Mouse (Mus musculus): Measurements from ENCODE around the gene Uxs1. TPM values are rescaled to one million over a fixed set of nuclear protein-coding genes. Genes with fewer than 3 reads are reported as not detected.

Gene Uxs1
- polyA plus RNA-seq, 1 experiment from 2014 or later: 20.4 TPM

- H3K4me2 ChIP-seq (ENCODE audit: low read length): no peak overlapping the region
- 100% methylated on average over 2 of the region's 2 CpGs for WGBS
- H3K27me3 ChIP-seq (replicated peaks; ENCODE audit: control insufficient read depth, insufficient read depth, low read length): no peaks in the 10 kb centered on the region
- no peak overlapping the region for H3K9ac ChIP-seq (replicated peaks; ENCODE audit: low read depth, low read length)
- H3K4me1 ChIP-seq (replicated peaks; ENCODE audit: control insufficient read depth, insufficient read depth, low read length): no peaks in the 10 kb centered on the region
- H3K27ac ChIP-seq (ENCODE audit: low read length): no peak overlapping the region
- H3K4me3 ChIP-seq (replicated peaks; ENCODE audit: low read length): no peak overlapping the region
- H3K9me3 ChIP-seq (ENCODE audit: control insufficient read depth, low read length): no peaks in the 10 kb centered on the region
- peaks cover 16% of the 10 kb centered on the region for H3K36me3 ChIP-seq (ENCODE audit: control insufficient read depth, insufficient read depth)
- no peak for ATAC-seq
Observed at GRCm38 (mm10) chr1:43766328-43766727, 61.3 kb downstream of the Uxs1 start.

- Histone ChIP-seq H3K27ac (ENCODE audit: low read length) (no peak overlapping the region), H3K36me3 (ENCODE audit: control insufficient read depth, insufficient read depth) (peaks cover 10% of the 10 kb centered on the region)
- WGBS: 97% methylated on average over 2 of the region's 2 CpGs
Observed at GRCm38 (mm10) chr1:43764481-43764880, 63.1 kb downstream of the Uxs1 start.

GRCm38 (mm10) chr1:43760085-43760484, 67.5 kb downstream of the Uxs1 start:
- Histone ChIP-seq H3K4me3 (replicated peaks; ENCODE audit: low read length) (no peak overlapping the region), H3K36me3 (ENCODE audit: control insufficient read depth, insufficient read depth) (peaks cover 12% of the 10 kb centered on the region), H3K4me1 (replicated peaks; ENCODE audit: control insufficient read depth, insufficient read depth, low read length) (no peaks in the 10 kb centered on the region), H3K4me2 (ENCODE audit: low read length) (no peak overlapping the region), H3K27ac (ENCODE audit: low read length) (no peak overlapping the region), H3K9ac (replicated peaks; ENCODE audit: low read depth, low read length) (no peak overlapping the region), H3K9me3 (ENCODE audit: control insufficient read depth, low read length) (no peaks in the 10 kb centered on the region), H3K27me3 (replicated peaks; ENCODE audit: control insufficient read depth, insufficient read depth, low read length) (no peaks in the 10 kb centered on the region)
- ATAC-seq: peak; percentile 28; the same call in 1 of the 2 replicates

More at GRCm38 (mm10) chr1:43764481-43764880, 63.1 kb downstream of the Uxs1 start:
- no peak for ATAC-seq
- no peaks in the 10 kb centered on the region for H3K9me3 ChIP-seq (ENCODE audit: control insufficient read depth, low read length)
- H3K4me2 ChIP-seq (ENCODE audit: low read length): no peak overlapping the region
- no peaks in the 10 kb centered on the region for H3K27me3 ChIP-seq (replicated peaks; ENCODE audit: control insufficient read depth, insufficient read depth, low read length)
- H3K4me1 ChIP-seq (replicated peaks; ENCODE audit: control insufficient read depth, insufficient read depth, low read length): no peaks in the 10 kb centered on the region
- no peak overlapping the region for H3K4me3 ChIP-seq (replicated peaks; ENCODE audit: low read length)
- no peak overlapping the region for H3K9ac ChIP-seq (replicated peaks; ENCODE audit: low read depth, low read length)

GRCm38 (mm10) chr1:43754448-43755312, 72.9 kb downstream of the Uxs1 start:
- WGBS: 76% methylated on average over 8 of the region's 8 CpGs
- Histone ChIP-seq H3K4me2 (ENCODE audit: low read length) (no peak overlapping the region), H3K9ac (replicated peaks; ENCODE audit: low read depth, low read length) (no peak overlapping the region), H3K36me3 (ENCODE audit: control insufficient read depth, insufficient read depth) (peaks cover 9% of the 10 kb centered on the region), H3K9me3 (ENCODE audit: control insufficient read depth, low read length) (no peaks in the 10 kb centered on the region), H3K4me3 (replicated peaks; ENCODE audit: low read length) (no peak overlapping the region), H3K4me1 (replicated peaks; ENCODE audit: control insufficient read depth, insufficient read depth, low read length) (no peaks in the 10 kb centered on the region), H3K27ac (ENCODE audit: low read length) (no peak overlapping the region), H3K27me3 (replicated peaks; ENCODE audit: control insufficient read depth, insufficient read depth, low read length) (no peaks in the 10 kb centered on the region)
- peak; percentile 40; the same call in 1 of the 2 replicates for ATAC-seq

GRCm38 (mm10) chr1:43738519-43738894, 89.1 kb downstream of the Uxs1 start:
- no peak overlapping the region for H3K27ac ChIP-seq (ENCODE audit: low read length)
- no peaks in the 10 kb centered on the region for H3K27me3 ChIP-seq (replicated peaks; ENCODE audit: control insufficient read depth, insufficient read depth, low read length)
- no peaks in the 10 kb centered on the region for H3K9me3 ChIP-seq (ENCODE audit: control insufficient read depth, low read length)
- H3K4me1 ChIP-seq (replicated peaks; ENCODE audit: control insufficient read depth, insufficient read depth, low read length): no peaks in the 10 kb centered on the region
- no peaks in the 10 kb centered on the region for H3K36me3 ChIP-seq (ENCODE audit: control insufficient read depth, insufficient read depth)
- 85% methylated on average over 10 of the region's 10 CpGs for WGBS
- no peak overlapping the region for H3K4me3 ChIP-seq (replicated peaks; ENCODE audit: low read length)
- H3K4me2 ChIP-seq (ENCODE audit: low read length): no peak overlapping the region
- no peak overlapping the region for H3K9ac ChIP-seq (replicated peaks; ENCODE audit: low read depth, low read length)
- peak; percentile 46 for ATAC-seq

- H3K9me3 ChIP-seq (ENCODE audit: control insufficient read depth, low read length): no peaks in the 10 kb centered on the region
- no peaks in the 10 kb centered on the region for H3K36me3 ChIP-seq (ENCODE audit: control insufficient read depth, insufficient read depth)
- H3K4me1 ChIP-seq (replicated peaks; ENCODE audit: control insufficient read depth, insufficient read depth, low read length): no peaks in the 10 kb centered on the region
- 65% methylated on average over 7 of the region's 7 CpGs for WGBS
- H3K4me2 ChIP-seq (ENCODE audit: low read length): no peak overlapping the region
- no peak; the same call in none of the 2 replicates for ATAC-seq
- no peak overlapping the region for H3K9ac ChIP-seq (replicated peaks; ENCODE audit: low read depth, low read length)
- H3K27ac ChIP-seq (ENCODE audit: low read length): no peak overlapping the region
- no peak overlapping the region for H3K4me3 ChIP-seq (replicated peaks; ENCODE audit: low read length)
- no peaks in the 10 kb centered on the region for H3K27me3 ChIP-seq (replicated peaks; ENCODE audit: control insufficient read depth, insufficient read depth, low read length)
Observed at GRCm38 (mm10) chr1:43737812-43738518, 89.6 kb downstream of the Uxs1 start.

GRCm38 (mm10) chr1:43732657-43733056, 94.9 kb downstream of the Uxs1 start:
- peak; percentile 70 for ATAC-seq
- Histone ChIP-seq H3K27me3 (replicated peaks; ENCODE audit: control insufficient read depth, insufficient read depth, low read length) (no peaks in the 10 kb centered on the region), H3K4me2 (ENCODE audit: low read length) (no peak overlapping the region), H3K4me1 (replicated peaks; ENCODE audit: control insufficient read depth, insufficient read depth, low read length) (peaks cover 15% of the 10 kb centered on the region; the same call in 1 of the 2 replicates), H3K4me3 (replicated peaks; ENCODE audit: low read length) (no peak overlapping the region), H3K36me3 (ENCODE audit: control insufficient read depth, insufficient read depth) (no peaks in the 10 kb centered on the region), H3K9me3 (ENCODE audit: control insufficient read depth, low read length) (no peaks in the 10 kb centered on the region), H3K9ac (replicated peaks; ENCODE audit: low read depth, low read length) (no peak overlapping the region), H3K27ac (ENCODE audit: low read length) (peak overlapping the region; percentile 5; the same call in 1 of the 2 replicates)
- 46% methylated on average over 1 of the region's 1 CpGs for WGBS

- ATAC-seq: no peak
- Histone ChIP-seq H3K4me1 (replicated peaks; ENCODE audit: control insufficient read depth, insufficient read depth, low read length) (peaks cover 15% of the 10 kb centered on the region; the same call in 1 of the 2 replicates), H3K4me2 (ENCODE audit: low read length) (no peak overlapping the region), H3K27me3 (replicated peaks; ENCODE audit: control insufficient read depth, insufficient read depth, low read length) (no peaks in the 10 kb centered on the region), H3K36me3 (ENCODE audit: control insufficient read depth, insufficient read depth) (no peaks in the 10 kb centered on the region), H3K27ac (ENCODE audit: low read length) (no peak overlapping the region; the same call in 1 of the 2 replicates), H3K9me3 (ENCODE audit: control insufficient read depth, low read length) (no peaks in the 10 kb centered on the region), H3K9ac (replicated peaks; ENCODE audit: low read depth, low read length) (no peak overlapping the region), H3K4me3 (replicated peaks; ENCODE audit: low read length) (no peak overlapping the region)
- WGBS: 88% methylated on average over 4 of the region's 4 CpGs
Observed at GRCm38 (mm10) chr1:43732100-43732499, 95.5 kb downstream of the Uxs1 start.

- no peak within 1 kb of the TSS for H3K4me2 ChIP-seq (ENCODE audit: low read length)
- H3K27ac ChIP-seq (ENCODE audit: low read length): 0 out of 2 replicates have a peak within 1 kb of the TSS, but pooled peaks have one; percentile 13
- peaks cover 15% of the 10 kb centered on the region; the same call in 1 of the 2 replicates for H3K4me1 ChIP-seq (replicated peaks; ENCODE audit: control insufficient read depth, insufficient read depth, low read length)
- H3K9me3 ChIP-seq (ENCODE audit: control insufficient read depth, low read length): no peaks in the 10 kb centered on the region
- no peak within 1 kb of the TSS for H3K9ac ChIP-seq (replicated peaks; ENCODE audit: low read depth, low read length)
- no peaks in the 10 kb centered on the region for H3K27me3 ChIP-seq (replicated peaks; ENCODE audit: control insufficient read depth, insufficient read depth, low read length)
- ATAC-seq: peak; percentile 90
- 28% methylated on average over 16 of the region's 16 CpGs for WGBS
- H3K4me3 ChIP-seq (replicated peaks; ENCODE audit: low read length): no peak within 1 kb of the TSS
- no peaks in the 10 kb centered on the region for H3K36me3 ChIP-seq (ENCODE audit: control insufficient read depth, insufficient read depth)
Observed at GRCm38 (mm10) chr1:43730491-43730924, 97.1 kb downstream of the Uxs1 start, which contains the start of gene 1500015O10Rik. Gene 1500015O10Rik (plus strand): TSS chr1:43730602.

Data from forebrain, embryonic 16.5 days (tissue).